Mouse (Mus musculus) testis, adult 2 months (tissue): ENCODE data around the gene March7. TPM values are rescaled to one million over a fixed set of nuclear protein-coding genes. Genes with fewer than 3 reads are reported as not detected.

Source experiments
- H3K27ac ChIP-seq: fragments of 200-500 bp; 2 replicates; pipeline ENCODE4 v1.5.1; 2012; ENCODE audit warnings: low read depth, low read length; ENCODE audit not compliant: control insufficient read depth, insufficient read depth
- H3K27me3 ChIP-seq: fragments of 200-500 bp; 2 replicates; pipeline ENCODE4 v1.6.1; 2012; ENCODE audit warnings: mild to moderate bottlenecking, low read length, moderate library complexity; ENCODE audit not compliant: control insufficient read depth, insufficient read depth
- H3K36me3 ChIP-seq: fragments of 200-500 bp; 2 replicates; pipeline ENCODE4 v1.6.1; 2012; ENCODE audit warnings: mild to moderate bottlenecking, low read length; ENCODE audit not compliant: control insufficient read depth, insufficient read depth
- H3K4me1 ChIP-seq: fragments of 200-500 bp; 2 replicates; pipeline ENCODE4 v1.6.1; 2012; ENCODE audit warnings: low read length; ENCODE audit not compliant: control insufficient read depth, insufficient read depth
- H3K4me3 ChIP-seq: fragments of 200-500 bp; 2 replicates; pipeline ENCODE4 v1.5.1; 2012; ENCODE audit warnings: low read depth, mild to moderate bottlenecking, low read length, moderate library complexity, mixed read lengths; ENCODE audit not compliant: control insufficient read depth
- CTCF ChIP-seq: fragments of 200-500 bp; IDR thresholded peaks from 2 replicates; pipeline ENCODE4 v1.5.1; 2012; ENCODE audit warnings: low read depth, mild to moderate bottlenecking, inconsistent platforms, low read length, moderate library complexity; ENCODE audit not compliant: control insufficient read depth, insufficient read depth, insufficient replicate concordance
- POLR2A ChIP-seq: fragments of 200-500 bp; IDR thresholded peaks from 2 replicates; pipeline ENCODE4 v1.6.1; 2012; ENCODE audit warnings: low read depth, mild to moderate bottlenecking, inconsistent platforms, low read length, moderate library complexity; ENCODE audit not compliant: control insufficient read depth
- polyA plus RNA-seq: library from polyadenylated mRNA; depleted of rRNA; stranded (reverse); fragments of >200 nt; gene quantifications from 2 replicates; pipeline ENCODE4 v1.2.3, GENCODE M21; 2012

The March7 gene
- polyA plus RNA-seq, 1 experiment = 22.3 TPM

DNA sequence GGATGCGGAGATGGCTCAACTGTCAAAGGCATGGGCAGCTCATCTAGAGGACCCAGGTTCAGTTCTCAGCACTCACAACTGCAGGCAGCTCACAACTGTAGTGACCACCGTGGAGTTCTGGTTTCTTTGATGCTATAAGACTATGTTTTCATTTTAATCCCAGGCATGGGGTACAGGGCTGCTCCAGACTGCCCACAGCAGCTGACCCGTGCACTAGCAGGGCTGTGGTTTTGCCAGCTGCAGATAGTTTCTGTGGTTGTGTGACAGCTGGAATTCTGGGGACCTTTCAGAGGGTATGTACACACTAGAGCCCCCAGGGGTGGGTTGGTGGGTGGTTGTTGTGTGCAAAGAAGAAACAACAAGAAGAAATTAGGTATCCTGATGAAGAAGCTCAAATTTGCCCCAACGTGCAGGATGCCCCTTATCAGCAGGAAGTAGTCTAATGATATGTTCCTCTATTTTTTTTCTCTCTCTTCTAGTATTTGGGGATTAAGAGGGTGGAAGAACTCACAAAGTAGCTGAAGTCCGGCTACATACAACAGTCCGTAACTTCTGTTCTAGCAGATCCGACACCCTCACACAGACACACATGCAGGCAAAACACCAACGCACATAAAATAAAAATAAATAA is 6.7 kb upstream of the March7 start:
- H3K4me1 ChIP-seq = peaks cover 4% of the 10 kb centered on the region
- H3K36me3 ChIP-seq = no peaks in the 10 kb centered on the region; the same call in 1 of the 2 replicates
- H3K4me3 ChIP-seq = no peak overlapping the region
- no peak for TF ChIP-seq CTCF
- TF ChIP-seq POLR2A = no peak
- H3K27me3 ChIP-seq = no peaks in the 10 kb centered on the region
- H3K27ac ChIP-seq = no peak overlapping the region

- no peaks in the 10 kb centered on the region for H3K27me3 ChIP-seq
- no peak overlapping the region for H3K4me3 ChIP-seq
- no peak overlapping the region for H3K27ac ChIP-seq
- no peaks in the 10 kb centered on the region; the same call in 1 of the 2 replicates for H3K36me3 ChIP-seq
- TF ChIP-seq CTCF (no peak), POLR2A (no peak)
- H3K4me1 ChIP-seq = peaks cover 6% of the 10 kb centered on the region
Measured at GRCm38 (mm10) chr2:60203733-60204132, 6.0 kb upstream of the March7 start.

- Histone ChIP-seq H3K27me3 (no peaks in the 10 kb centered on the region), H3K27ac (no peak overlapping the region), H3K4me3 (no peak overlapping the region), H3K4me1 (peaks cover 6% of the 10 kb centered on the region), H3K36me3 (no peaks in the 10 kb centered on the region; the same call in 1 of the 2 replicates)
- TF ChIP-seq CTCF (no peak), POLR2A (no peak)
Measured at GRCm38 (mm10) chr2:60204162-60204561, 5.5 kb upstream of the March7 start.

DNA sequence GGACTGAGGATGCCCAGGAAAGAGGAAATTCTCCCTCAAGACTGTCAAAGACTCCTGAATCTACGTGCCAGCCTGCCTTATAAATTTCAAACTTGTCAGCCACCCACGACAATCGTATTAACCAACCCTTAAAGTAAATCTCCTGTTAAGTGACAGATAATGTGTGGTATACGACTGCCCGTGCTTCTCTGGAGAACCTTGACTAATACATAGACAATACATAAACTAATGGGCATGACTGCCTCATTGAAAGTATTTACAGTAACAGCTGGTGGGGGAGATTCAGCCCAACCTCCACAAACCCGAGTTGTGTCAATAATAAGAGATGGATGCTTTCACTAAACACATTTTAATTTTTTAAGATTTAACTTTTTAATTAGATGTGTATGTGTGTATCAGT is 3.9 kb upstream of the March7 start:
- no peak overlapping the region for H3K27ac ChIP-seq
- TF ChIP-seq CTCF = no peak
- no peak for TF ChIP-seq POLR2A
- no peak overlapping the region for H3K4me3 ChIP-seq
- H3K4me1 ChIP-seq = peaks cover 6% of the 10 kb centered on the region
- H3K36me3 ChIP-seq = no peaks in the 10 kb centered on the region; the same call in 1 of the 2 replicates
- no peaks in the 10 kb centered on the region for H3K27me3 ChIP-seq

DNA sequence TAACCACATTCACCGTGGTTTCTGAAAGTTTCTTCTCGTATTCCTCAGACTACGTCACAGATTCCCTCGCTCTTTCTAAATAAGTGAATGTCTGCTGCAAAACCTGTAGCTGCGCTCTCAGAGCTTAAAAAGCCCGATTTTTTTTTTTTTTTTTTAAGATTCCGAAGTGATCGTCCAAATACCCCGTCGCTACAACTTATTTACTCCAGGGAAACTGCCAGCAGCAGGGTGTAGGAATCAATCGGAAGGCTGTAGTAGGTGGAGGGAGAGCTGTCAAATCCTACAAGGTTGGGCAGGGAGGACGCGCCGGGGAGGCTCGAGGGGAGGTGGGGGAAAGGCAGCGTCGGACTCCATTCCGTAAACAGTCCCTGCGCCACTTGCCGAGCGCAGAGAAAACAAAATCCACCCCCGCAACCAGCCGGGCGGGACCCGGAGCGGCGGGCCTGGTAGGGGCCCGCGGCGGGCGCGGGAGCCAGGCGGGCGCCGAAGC is 520 bp upstream of the March7 start:
- TF ChIP-seq CTCF (no peak), POLR2A (no peak)
- Histone ChIP-seq H3K4me3 (peak overlapping the region; percentile 96), H3K27ac (peak overlapping the region; percentile 97), H3K27me3 (no peaks in the 10 kb centered on the region), H3K36me3 (no peaks in the 10 kb centered on the region; the same call in 1 of the 2 replicates), H3K4me1 (peaks cover 8% of the 10 kb centered on the region)

GRCm38 (mm10) chr2:60210821-60211220 is 1.1 kb downstream of the March7 start:
- no peaks in the 10 kb centered on the region; the same call in 1 of the 2 replicates for H3K36me3 ChIP-seq

DNA sequence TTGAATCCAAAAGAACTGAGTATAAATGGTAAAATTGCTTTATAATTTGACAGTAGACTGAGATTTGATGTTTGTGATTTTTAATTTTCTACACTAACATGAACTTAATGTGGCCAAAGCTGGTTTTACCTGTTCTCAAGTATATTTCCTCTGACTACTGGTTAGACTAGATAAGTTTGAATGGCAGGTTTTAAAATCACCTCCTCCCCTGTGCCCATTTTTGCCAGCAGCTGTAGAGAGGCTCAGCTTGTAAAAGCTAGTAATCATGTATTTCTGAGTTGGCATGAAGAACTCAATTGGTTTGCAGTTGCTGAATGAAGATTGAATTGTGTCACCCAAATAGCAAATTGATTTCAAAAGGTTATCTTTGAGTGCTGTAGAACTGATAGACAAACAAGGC is 2.8 kb downstream of the March7 start:
- peaks cover 8% of the 10 kb centered on the region for H3K4me1 ChIP-seq
- H3K27me3 ChIP-seq = no peaks in the 10 kb centered on the region
- no peaks in the 10 kb centered on the region for H3K36me3 ChIP-seq
- TF ChIP-seq CTCF (no peak), POLR2A (no peak)
- H3K27ac ChIP-seq = no peak overlapping the region
- H3K4me3 ChIP-seq = no peak overlapping the region

More at GRCm38 (mm10) chr2:60210821-60211220, 1.1 kb downstream of the March7 start:
- Histone ChIP-seq H3K27ac (no peak overlapping the region), H3K4me1 (peaks cover 8% of the 10 kb centered on the region), H3K4me3 (peak overlapping the region; percentile 96), H3K27me3 (no peaks in the 10 kb centered on the region)
- TF ChIP-seq CTCF = no peak
- TF ChIP-seq POLR2A = no peak

DNA sequence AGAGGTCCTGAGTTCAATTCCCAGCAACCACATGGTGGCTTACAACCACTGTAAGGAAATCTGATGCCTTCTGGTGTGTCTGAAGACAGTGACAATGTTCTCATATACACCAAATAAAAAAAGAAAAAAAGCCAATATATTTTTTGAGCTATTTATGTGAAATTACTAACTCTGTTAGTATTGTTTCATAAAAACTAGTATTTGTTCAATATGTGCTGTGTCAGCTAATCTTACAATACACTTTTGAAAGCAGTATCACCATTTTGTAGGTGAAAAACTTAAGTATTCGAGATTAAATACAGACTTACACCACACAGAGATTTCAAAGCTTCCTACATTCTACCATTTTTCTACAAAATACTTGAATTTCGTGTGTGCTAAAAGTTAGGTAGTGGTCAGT is 5.0 kb downstream of the March7 start:
- H3K27ac ChIP-seq = no peak overlapping the region
- TF ChIP-seq POLR2A (no peak), CTCF (no peak)
- H3K27me3 ChIP-seq = no peaks in the 10 kb centered on the region
- no peak overlapping the region for H3K4me3 ChIP-seq
- no peaks in the 10 kb centered on the region for H3K36me3 ChIP-seq
- 0 out of 2 replicates have a peak, but pooled peaks cover 2% of the 10 kb centered on the region for H3K4me1 ChIP-seq
